Mouse (Mus musculus) liver, adult (tissue): ENCODE data around the gene Stx18.

Source experiments
- GATA4 ChIP-seq: IDR thresholded peaks from 2 replicates; pipeline ENCODE4 v1.6.1; 2014; ENCODE audit warnings: mild to moderate bottlenecking, low read length; ENCODE audit not compliant: insufficient replicate concordance

Gene Stx18

GRCm38 (mm10) chr5:38094331-38094730 lies 55.8 kb downstream of the Stx18 start:
- TF ChIP-seq GATA4: no peak

GRCm38 (mm10) chr5:38097501-38098093 lies 59.1 kb downstream of the Stx18 start:
- no peak for TF ChIP-seq GATA4

DNA sequence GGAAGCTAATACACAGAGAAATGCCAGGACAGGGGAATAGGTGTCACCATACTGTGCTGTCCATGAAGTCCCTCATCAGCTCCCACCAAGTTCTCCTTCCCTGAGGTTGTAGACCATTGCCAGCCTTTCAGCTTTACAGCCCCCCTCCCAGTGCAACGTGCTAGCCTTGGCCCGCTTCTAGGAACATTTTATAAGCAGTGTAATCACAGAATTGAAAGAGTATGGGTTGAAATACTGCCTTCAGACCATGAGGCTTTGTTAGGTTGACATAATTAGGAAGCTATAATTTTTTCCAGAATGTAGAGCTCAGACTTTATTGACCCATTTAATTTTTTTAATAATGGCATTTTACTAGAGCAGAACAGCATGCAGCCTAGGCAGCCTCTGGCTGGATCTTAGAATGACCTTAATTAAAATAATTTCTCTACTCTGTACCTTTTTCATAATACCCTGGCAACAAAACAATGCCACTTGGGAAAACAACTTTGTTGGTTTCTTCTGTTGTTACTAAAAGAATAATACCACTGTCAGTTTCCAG lies 60.7 kb downstream of the Stx18 start:
- no peak for TF ChIP-seq GATA4

GRCm38 (mm10) chr5:38102945-38103344 lies 64.4 kb downstream of the Stx18 start:
- TF ChIP-seq GATA4: no peak

GRCm38 (mm10) chr5:38106080-38106697 lies 67.6 kb downstream of the Stx18 start:
- TF ChIP-seq GATA4: no peak

- TF ChIP-seq GATA4: no peak
Measured at GRCm38 (mm10) chr5:38106807-38107206, 68.3 kb downstream of the Stx18 start.

GRCm38 (mm10) chr5:38114526-38114925 lies 76.0 kb downstream of the Stx18 start:
- TF ChIP-seq GATA4: no peak

DNA sequence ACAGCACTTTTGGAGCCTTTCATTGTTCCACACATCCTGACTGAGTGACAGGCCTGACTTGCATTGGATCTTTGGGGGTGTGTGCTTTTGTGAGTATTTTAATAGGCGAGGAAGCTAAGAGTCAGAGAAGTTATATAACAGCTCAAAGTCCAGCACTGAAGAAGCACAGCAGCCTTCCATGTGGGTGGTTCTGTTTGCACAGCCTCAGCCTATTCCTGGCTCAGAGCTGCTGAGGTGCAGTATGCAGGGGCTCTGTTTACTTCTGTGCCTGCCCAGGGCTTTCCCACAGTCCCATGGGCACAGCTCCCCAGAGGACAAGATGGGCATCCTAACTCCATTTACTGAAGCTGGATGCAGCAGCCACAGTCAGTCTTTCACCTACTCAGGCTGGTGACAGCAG lies 78.5 kb downstream of the Stx18 start:
- no peak for TF ChIP-seq GATA4

- no peak for TF ChIP-seq GATA4
Measured at GRCm38 (mm10) chr5:38119268-38119667, 80.7 kb downstream of the Stx18 start.

DNA sequence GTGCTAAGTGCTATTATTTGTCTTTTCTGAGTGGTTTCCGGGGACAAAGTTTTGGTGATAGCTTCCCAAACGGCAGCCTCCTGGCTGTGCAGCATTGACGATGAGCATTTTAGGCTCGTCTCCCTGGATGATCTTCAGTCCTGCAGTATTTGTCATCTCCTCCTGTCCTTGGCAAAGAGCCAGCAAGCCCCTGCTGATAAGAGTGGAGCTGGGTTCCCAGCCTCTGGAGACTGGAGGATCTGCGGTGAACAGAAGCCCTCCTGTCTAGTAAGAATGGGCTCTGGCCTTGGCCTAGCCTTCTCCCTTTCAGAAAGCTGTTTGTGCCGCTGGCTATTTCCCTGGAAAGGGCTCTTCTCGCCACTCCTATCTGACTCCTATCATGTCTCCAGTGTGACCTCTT lies 83.2 kb downstream of the Stx18 start:
- TF ChIP-seq GATA4: no peak

DNA sequence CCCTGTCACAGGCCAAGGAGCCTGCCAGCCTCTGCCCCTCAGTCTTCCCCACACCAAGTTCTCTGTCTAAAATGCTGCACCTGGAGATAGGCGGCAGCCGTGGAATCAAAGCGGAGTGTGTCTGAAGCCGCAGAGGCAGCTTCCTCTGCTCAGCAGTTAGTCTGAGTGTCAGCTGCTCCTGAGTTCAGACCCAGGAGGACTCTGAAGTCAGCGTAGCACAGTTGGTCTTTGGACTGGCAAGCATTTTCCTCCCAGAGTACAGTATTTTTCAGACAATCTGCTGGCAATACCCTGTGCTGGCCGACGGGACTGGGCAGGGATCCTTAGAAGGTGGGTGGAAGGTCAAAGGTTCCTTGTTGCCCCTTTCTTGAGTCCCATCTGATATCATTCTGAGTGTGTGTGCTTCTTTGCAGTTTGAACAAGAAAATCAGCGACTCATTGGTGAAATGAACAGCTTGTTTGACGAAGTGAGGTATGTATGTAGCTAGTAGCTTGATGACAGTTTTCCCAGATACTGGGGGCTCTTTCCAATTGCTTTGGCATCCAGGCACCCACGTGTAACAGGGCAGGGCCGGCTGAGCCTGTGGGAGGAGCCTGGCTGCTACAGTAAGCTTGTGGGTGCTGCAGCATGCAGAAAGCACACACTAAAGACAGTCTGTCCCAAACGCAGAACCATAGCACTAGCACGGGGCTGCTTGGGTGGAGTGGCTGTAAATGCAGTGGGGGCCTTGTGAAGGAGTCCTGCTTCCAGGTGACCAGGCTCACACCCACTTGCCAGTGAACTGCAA lies 88.2 kb downstream of the Stx18 start:
- TF ChIP-seq GATA4: no peak

DNA sequence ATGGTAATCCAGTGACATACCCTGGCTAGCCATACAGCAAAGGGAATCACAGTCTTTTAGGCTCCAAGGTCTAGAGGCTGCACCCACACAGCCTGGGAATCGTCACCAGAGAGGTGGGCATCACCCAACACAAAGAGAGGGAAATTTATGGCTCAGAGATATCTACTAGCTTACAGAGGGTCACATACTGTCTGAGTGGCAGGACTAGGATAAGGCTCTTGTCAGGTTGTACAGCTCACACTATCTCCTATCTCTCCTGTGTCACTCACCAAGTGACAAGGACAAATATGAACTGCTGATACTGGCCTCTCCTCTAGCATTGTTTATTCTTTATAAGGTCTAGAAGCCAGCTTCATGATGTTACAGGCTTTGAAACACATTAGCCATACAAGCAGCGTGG lies 90.8 kb downstream of the Stx18 start:
- TF ChIP-seq GATA4: no peak

DNA sequence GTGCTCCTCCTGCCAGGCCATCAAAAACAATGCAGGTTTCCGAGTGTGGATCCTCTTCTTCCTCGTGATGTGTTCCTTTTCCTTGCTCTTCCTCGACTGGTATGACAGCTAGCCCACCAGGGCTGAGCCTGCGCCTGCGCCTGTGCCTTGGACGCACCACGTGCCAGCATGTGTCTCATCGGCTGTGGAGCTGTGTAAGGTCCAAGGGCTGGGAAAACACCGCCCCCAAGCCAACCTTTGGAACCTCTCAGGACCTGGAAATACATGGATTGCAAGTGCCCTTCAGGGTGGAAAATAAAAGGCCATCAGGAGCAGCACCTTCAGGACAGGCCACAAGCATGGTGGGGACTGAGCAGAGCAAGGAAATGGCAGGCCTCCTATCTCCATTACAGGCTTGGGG lies 97.7 kb downstream of the Stx18 start:
- no peak for TF ChIP-seq GATA4

DNA sequence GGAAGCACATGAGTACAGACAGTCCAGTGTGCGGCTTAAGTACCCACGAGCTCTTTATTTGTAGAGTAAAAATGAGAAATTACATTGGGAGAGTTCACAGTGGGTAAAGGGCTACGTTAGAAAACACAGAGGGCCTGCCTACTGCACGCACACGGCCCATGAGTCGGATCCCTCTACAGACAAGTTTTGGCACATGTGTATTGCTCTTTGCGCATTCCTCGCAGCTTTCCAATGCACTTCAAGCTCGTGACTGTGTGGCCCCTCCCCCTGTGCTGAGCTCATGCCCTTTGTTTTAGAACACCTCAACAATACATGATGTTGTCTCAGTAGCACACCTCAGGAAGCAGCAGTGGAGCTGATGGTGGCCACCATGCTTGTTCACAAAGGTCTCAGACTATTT lies 98.6 kb downstream of the Stx18 start:
- no peak for TF ChIP-seq GATA4

GRCm38 (mm10) chr5:38140893-38141292 lies 102.4 kb downstream of the Stx18 start:
- TF ChIP-seq GATA4: no peak

DNA sequence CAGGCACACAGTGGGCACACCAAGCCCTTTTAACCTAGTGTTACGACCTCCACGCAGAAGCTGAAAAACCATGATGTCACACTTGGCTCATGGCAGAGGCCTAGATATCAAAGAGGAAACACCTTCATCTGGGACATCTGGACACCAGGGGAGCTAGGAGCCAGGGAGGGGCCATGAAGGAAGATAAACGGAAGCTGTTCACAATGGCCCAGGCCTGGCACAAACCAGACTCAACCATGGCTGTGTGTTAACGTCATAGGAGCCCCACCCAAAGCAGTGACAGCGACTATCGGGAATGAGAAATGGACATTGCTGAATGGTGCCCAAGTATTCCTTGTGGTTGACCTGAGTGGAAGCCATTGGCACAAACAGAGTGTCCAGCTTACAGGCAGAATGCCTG lies 108.0 kb downstream of the Stx18 start:
- no peak for TF ChIP-seq GATA4
